Mouse (Mus musculus) cerebellum, postnatal 25 days (tissue): ENCODE measurements around the gene Grn.
A peak's percentile ranks its signal among the peaks of the same experiment; 100 is the strongest.
"Not testable (repeated sequence)": the region's sequence is repeated elsewhere in the genome, so short reads cannot be mapped to it uniquely, and the experiment has no call there.

ENCODE experiments used
- DNase-seq, 2 experiments: peaks; one replicate each; pipeline ENCODE4 v3.0.0; 2021; ENCODE audit warnings: mixed read lengths in 2 of 2

The Grn gene

GRCm38 (mm10) chr11:102401898-102402500 lies 28.1 kb upstream of the Grn start:
- DNase-seq, result peak; percentile 37 to 47

GRCm38 (mm10) chr11:102403657-102404056 lies 26.5 kb upstream of the Grn start:
- DNase-seq, result peak; percentile 29 to 32

- peak; percentile 32 to 33 for DNase-seq
These were observed 25.7 kb upstream of the Grn start for GRCm38 (mm10) chr11:102404161-102405010.

GRCm38 (mm10) chr11:102405544-102406285 lies 24.4 kb upstream of the Grn start:
- DNase-seq, result peak; percentile 22 to 27

GRCm38 (mm10) chr11:102406401-102406800 lies 23.7 kb upstream of the Grn start:
- DNase-seq, result peak; percentile 32 to 47

- DNase-seq, result peak; percentile 95 to 99
These were observed 22.9 kb upstream of the Grn start for GRCm38 (mm10) chr11:102406900-102407833.

GRCm38 (mm10) chr11:102407834-102408215 lies 22.3 kb upstream of the Grn start, which contains the start of gene Slc25a39:
TSS of gene Slc25a39 (minus strand) at chr11:102407946.
- no peak for DNase-seq

GRCm38 (mm10) chr11:102408344-102408876 lies 21.7 kb upstream of the Grn start:
- DNase-seq, result peak; percentile 96 to 97

- no peak for DNase-seq
These were observed 21.0 kb upstream of the Grn start for GRCm38 (mm10) chr11:102408888-102409794.

- no peak for DNase-seq
These were observed 20.3 kb upstream of the Grn start for GRCm38 (mm10) chr11:102409795-102410330.

GRCm38 (mm10) chr11:102410345-102410744 lies 19.8 kb upstream of the Grn start:
- not testable (repeated sequence) for DNase-seq

GRCm38 (mm10) chr11:102411061-102411460 lies 19.1 kb upstream of the Grn start:
- DNase-seq, result no peak

GRCm38 (mm10) chr11:102411704-102412103 lies 18.4 kb upstream of the Grn start:
- peak; percentile 94 to 96 for DNase-seq

GRCm38 (mm10) chr11:102413059-102413458 lies 17.1 kb upstream of the Grn start:
- DNase-seq, result no peak

- no peak for DNase-seq
These were observed 14.9 kb upstream of the Grn start for GRCm38 (mm10) chr11:102415034-102415802.

- no peak for DNase-seq
These were observed 13.0 kb upstream of the Grn start for GRCm38 (mm10) chr11:102417160-102417559.

GRCm38 (mm10) chr11:102418887-102419286 lies 11.2 kb upstream of the Grn start:
- peak in 1 of 2 experiments; percentile 22 for DNase-seq

GRCm38 (mm10) chr11:102421559-102421958 lies 8.6 kb upstream of the Grn start:
- DNase-seq, result no peak

GRCm38 (mm10) chr11:102424666-102425065 lies 5.4 kb upstream of the Grn start:
- no peak for DNase-seq
